Mouse (Mus musculus) spleen, adult 12 weeks (tissue): ENCODE measurements around the gene Ablim1.

Source experiments
- DNase-seq: peaks from one replicate; pipeline ENCODE4 v3.0.0; 2022; ENCODE audit warnings: low spot score

The Ablim1 gene

GRCm38 (mm10) chr19:57013271-57013677, 301.4 kb downstream of the Ablim1 start:
- DNase-seq: no peak

DNA sequence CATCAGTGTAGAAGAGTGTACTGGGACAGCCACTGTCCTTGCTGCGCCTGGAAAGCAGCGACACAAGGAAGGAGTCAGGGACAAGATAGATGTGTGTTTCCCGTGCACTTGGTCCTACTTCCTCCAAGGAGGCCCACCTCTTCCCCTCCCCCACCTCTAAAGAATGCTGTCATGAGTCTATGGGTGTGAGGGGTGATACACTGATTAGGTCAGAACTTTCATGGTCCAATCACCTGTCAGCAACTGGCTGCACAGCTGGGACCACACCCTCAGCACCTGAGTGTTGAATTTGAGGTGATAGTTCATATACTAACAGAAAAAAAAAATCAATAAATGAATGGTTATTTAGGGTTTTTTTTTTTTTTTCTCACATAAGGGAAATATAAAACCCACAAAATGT, 302.7 kb downstream of the Ablim1 start:
- no peak for DNase-seq

DNA sequence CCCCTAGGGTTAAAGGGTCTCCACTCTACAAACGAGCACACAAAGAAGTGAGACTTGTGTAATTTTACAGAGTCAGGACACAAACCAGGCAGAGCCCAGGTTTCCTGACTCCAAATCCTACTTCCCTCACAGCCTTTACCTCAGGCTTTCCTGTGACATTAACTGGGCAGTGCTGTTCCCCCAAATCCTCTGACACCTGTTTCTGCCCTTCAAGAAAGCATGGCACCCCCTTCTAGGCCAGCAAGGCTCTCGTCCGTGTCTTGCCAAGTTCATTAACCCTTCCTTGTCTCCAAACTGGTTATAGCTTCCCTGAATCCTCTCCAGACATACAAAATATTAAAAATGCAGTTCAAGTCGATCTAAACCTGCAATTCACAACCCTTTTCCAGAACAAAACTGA, 304.7 kb downstream of the Ablim1 start:
- DNase-seq: no peak

DNA sequence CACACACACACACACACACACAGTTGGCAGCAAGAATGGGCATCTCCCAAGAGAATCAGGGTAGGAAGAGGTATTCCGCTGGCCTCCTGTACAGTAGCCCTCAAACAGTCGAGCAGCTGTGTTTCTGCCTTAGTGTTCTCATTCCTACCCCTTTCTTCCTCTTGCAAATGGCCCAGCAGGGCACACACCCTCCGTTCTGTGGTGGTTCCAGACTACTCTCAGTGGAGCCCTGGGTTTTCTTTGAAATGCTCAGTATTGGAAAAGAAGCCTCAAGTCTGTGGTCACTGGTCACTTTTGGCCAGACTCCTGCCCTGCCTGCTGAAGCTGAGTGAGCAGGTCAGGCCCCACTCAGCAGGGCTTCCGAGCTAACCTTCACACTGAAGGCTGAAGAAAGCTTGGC, 305.1 kb downstream of the Ablim1 start:
- no peak for DNase-seq

- DNase-seq: no peak
Observed at GRCm38 (mm10) chr19:57007781-57008710, 306.7 kb downstream of the Ablim1 start, which contains the start of gene Afap1l2. Gene Afap1l2 (minus strand): TSS chr19:57008228.

DNA sequence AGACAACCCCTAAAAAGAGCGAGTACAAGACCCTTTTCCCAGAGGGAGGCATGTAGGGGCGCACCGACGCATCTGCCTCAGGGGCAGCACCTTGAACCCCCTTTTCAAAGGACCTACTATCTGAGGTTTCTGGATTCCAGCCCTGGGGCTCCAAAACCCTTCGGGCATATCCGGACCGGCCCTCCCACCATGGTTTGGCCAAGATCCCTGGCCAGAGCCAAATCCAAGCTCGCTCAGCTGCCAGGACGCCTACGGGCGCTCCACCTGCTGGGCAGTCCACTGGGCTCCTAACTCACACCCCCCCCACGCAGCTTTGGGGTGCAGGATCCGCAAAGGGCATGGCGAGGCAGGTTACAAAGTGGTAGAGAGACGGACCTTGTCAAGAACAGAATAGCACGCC, 307.4 kb downstream of the Ablim1 start:
- no peak for DNase-seq

GRCm38 (mm10) chr19:57006841-57007240, 307.9 kb downstream of the Ablim1 start:
- DNase-seq: no peak

GRCm38 (mm10) chr19:57005062-57005461, 309.7 kb downstream of the Ablim1 start:
- no peak for DNase-seq

- no peak for DNase-seq
Observed at GRCm38 (mm10) chr19:57003460-57003810, 311.3 kb downstream of the Ablim1 start.

GRCm38 (mm10) chr19:57002741-57003459, 311.8 kb downstream of the Ablim1 start:
- DNase-seq: no peak

- DNase-seq: no peak
Observed at GRCm38 (mm10) chr19:57001926-57002325, 312.8 kb downstream of the Ablim1 start.

- no peak for DNase-seq
Observed at GRCm38 (mm10) chr19:57000592-57000991, 314.1 kb downstream of the Ablim1 start.

DNA sequence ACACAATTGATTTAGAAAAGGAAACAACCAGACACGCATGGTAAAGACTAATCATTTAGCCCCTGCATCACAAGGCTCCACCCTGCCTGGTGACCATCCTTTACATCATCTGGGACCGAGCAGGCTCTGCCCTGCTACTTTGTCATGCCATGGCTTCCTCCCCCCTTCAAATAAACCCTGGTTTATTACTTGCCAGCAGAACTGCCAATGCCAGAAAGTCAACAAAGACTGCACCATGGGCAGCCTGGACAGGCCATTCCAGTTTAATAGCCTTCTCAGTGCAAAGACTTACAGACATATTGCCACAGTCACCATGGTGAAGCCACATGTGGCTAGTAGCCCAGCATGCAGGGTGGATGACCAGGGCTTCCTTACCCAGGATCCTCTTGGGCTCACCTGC, 314.9 kb downstream of the Ablim1 start:
- DNase-seq: no peak

- no peak for DNase-seq
Observed at GRCm38 (mm10) chr19:56998910-56999309, 315.8 kb downstream of the Ablim1 start.

- DNase-seq: no peak
Observed at GRCm38 (mm10) chr19:56998331-56998730, 316.4 kb downstream of the Ablim1 start.

- no peak for DNase-seq
Observed at GRCm38 (mm10) chr19:56997164-56997599, 317.5 kb downstream of the Ablim1 start.

GRCm38 (mm10) chr19:56995441-56995840, 319.3 kb downstream of the Ablim1 start:
- DNase-seq: no peak

GRCm38 (mm10) chr19:56994653-56995052, 320.1 kb downstream of the Ablim1 start:
- DNase-seq: no peak

DNA sequence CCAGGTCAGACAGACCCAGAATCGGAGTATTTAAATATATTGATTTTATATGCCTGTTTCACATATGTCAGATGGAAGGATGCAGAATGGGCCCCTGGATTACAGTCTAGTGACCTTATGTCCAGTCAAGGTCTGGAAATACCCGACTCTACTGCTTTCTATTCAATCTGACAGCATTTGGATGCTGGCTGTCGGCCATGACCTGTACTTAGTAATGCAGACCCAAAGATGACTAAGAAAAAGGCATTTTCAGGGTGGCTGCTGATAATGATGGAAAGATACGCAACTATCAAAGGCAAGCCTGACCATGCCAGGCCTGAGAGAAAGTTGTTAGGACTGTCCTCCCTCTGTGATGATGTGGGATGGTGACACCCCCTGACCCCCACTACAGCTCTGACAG, 321.0 kb downstream of the Ablim1 start:
- DNase-seq: no peak

DNA sequence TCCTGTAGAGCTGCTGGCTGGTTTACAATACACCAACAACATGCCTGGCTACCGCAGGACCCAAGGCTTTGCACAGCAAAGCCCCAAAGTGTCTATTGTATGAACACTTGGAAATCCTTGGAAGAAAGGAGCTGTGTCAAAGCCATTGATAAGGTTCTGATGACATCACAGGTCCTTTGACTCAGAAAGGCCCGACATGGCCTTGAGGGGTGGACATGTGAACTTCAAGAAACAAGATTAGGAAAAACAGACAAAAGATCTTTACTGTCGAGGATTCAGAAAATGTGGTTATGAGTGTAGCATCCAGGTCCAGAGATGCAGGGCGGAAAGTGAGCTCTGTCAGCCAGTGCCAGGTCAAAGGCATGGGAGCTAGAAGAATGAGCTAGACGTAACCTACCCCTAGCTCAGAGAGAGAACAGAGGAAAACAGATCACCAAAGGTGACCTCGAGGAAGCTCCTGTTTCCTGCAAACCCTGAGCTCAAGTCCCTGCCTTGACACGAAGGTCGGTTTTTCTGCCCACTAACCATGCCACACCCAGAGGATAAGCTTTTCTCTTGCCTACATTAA, 321.7 kb downstream of the Ablim1 start:
- no peak for DNase-seq

- DNase-seq: no peak
Observed at GRCm38 (mm10) chr19:56990367-56991111, 324.2 kb downstream of the Ablim1 start.

DNA sequence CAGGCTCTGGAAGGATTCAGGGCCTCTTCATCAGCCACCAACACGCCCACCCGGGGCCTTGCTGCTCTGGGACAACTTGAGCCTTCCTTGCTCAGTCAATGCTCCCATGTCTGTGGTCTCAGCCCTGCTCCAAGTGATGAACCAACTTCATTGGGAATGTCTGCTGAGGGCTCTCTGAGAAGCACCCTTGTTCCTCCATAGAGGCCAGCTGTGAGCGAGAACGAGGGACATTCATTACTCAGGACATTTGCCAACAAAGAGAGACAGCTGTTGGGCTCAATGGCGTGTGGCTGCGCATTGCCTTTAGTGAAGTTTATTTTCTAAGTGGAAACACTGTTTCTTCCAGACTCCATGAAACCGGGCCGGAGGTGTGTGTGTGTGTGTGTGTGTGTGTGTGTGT, 325.5 kb downstream of the Ablim1 start:
- no peak for DNase-seq
